Mouse (Mus musculus): ENCODE measurements around the gene Higd1c.
"Not testable (repeated sequence)": the region's sequence is repeated elsewhere in the genome, so short reads cannot be mapped to it uniquely, and the experiment has no call there.

Gene Higd1c

GRCm38 (mm10) chr15:100413306-100413705 is 49.0 kb downstream of the Higd1c start:
- DNase-seq = no peak

GRCm38 (mm10) chr15:100414011-100414410 is 49.7 kb downstream of the Higd1c start:
- peak; percentile 72 for DNase-seq

- DNase-seq = no peak
These were observed 50.6 kb downstream of the Higd1c start for GRCm38 (mm10) chr15:100414942-100415341.

- no peak for DNase-seq
These were observed 51.3 kb downstream of the Higd1c start for GRCm38 (mm10) chr15:100415684-100416083.

GRCm38 (mm10) chr15:100417854-100418450 is 53.6 kb downstream of the Higd1c start:
- no peak for DNase-seq

GRCm38 (mm10) chr15:100419311-100419710 is 55.0 kb downstream of the Higd1c start:
- DNase-seq = no peak

- no peak for DNase-seq
These were observed 55.8 kb downstream of the Higd1c start for GRCm38 (mm10) chr15:100419901-100420745.

- DNase-seq = no peak
These were observed 56.9 kb downstream of the Higd1c start for GRCm38 (mm10) chr15:100421059-100421757.

- not testable (repeated sequence) for DNase-seq
These were observed 57.4 kb downstream of the Higd1c start, which contains the start of gene Gm5475 for GRCm38 (mm10) chr15:100421758-100422197. Gm5475 (plus strand) TSS chr15:100422147.

GRCm38 (mm10) chr15:100422476-100422875 is 58.1 kb downstream of the Higd1c start:
- DNase-seq = no peak

- DNase-seq = peak; percentile 95
These were observed 58.8 kb downstream of the Higd1c start for GRCm38 (mm10) chr15:100422899-100423860.

GRCm38 (mm10) chr15:100423916-100424315 is 59.6 kb downstream of the Higd1c start:
- no peak for DNase-seq

GRCm38 (mm10) chr15:100424396-100425122 is 60.2 kb downstream of the Higd1c start, which contains the start of gene Slc11a2:
Slc11a2 (minus strand) TSS chr15:100425072.
- DNase-seq = no peak

- no peak for DNase-seq
These were observed 64.1 kb downstream of the Higd1c start for GRCm38 (mm10) chr15:100428296-100428905.

GRCm38 (mm10) chr15:100429959-100430565 is 65.7 kb downstream of the Higd1c start:
- DNase-seq = no peak

- DNase-seq = no peak
These were observed 68.9 kb downstream of the Higd1c start for GRCm38 (mm10) chr15:100433234-100433633.

Measured in thymus, postnatal 25 days (tissue).